Mouse (Mus musculus) mouse embryonic stem cell (cell line): ENCODE measurements around the gene Rcan3.

Experiments
- in situ Hi-C, 2 experiments: fragments of 300-500 bp; cut with MboI; formaldehyde crosslinking; loops; 1 replicate in 1 of 2; 3 replicates in 1 of 2; pipeline ENCODE4 v1.14.3; 2019 to 2020; ENCODE audit warnings: low sequenced_read_pairs in 2 of 2, low pct_unique_long_range_greater_than_20kb in 1 of 2, mixed read lengths in 1 of 2; ENCODE audit not compliant: unreplicated experiment in 1 of 2

Rcan3 gene

GRCm38 (mm10) chr4:135420416-135420815 lies 13.2 kb downstream of the Rcan3 start:
- in situ Hi-C loops: no loop called here

DNA sequence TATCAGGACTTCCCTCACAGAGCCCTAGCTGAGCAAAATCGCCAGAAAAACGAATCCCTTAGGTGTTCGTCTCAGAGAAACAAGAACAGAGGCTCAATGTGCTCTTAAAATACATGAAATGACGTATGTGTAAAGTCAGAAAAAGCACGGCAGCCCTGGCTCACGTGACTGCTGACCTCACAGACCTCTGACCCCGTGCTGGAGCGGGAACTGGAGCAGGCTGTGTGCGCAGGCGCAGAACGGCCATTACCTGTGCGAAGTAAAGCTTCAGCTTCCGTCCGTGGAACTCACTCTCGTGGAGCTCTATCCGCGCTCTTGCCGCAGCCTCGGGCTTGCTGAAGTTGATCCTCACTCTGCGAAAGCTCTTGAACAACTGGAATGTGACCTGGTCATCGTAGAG lies 13.7 kb downstream of the Rcan3 start:
- in situ Hi-C loops: no loop called here

DNA sequence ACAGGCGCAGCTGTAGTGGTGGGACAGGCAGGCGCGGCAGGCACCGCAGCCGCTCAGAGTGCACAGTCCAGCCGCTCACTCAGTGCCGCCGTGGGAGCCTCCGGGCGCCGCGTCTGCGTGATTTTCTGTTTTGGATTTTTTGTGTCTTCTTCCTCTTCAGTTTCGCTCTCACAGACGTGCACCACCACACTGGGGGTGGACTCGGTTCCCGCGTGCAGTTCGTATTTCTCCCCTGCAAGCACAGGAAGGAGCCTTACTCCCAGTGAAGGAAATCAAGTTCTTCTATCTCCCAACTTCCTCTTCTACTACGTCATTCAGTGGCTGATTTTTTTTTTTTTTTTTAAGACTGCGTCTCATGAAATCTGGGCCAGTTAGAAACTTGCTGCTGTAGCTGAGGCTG lies 17.3 kb downstream of the Rcan3 start:
- in situ Hi-C loops: no loop called here

- in situ Hi-C loops: no loop called here
Observed at GRCm38 (mm10) chr4:135413491-135413890, 20.2 kb downstream of the Rcan3 start.

DNA sequence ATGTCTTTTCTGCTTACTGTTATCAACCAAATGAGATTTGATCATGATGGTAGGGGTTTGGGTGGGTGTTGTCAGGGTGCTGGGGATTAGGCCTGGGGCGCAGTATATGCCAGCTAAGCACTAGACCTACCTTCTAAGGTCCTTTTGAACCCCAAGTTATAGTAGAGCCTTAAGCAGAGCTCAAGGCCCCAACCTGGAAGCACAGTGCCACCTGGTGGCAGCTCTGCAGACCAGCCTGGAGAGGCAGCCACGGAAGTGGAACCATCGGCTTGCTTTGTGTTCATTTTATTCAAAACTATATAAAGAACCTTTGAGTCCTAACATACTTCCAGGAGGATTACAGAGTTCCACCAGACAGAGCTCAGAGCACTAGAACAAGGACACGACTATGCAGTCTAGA lies 22.0 kb downstream of the Rcan3 start:
- in situ Hi-C loops: no loop called here

- in situ Hi-C loops: no loop called here
Observed at GRCm38 (mm10) chr4:135406180-135406579, 27.5 kb downstream of the Rcan3 start.

- in situ Hi-C loops: no loop called here
Observed at GRCm38 (mm10) chr4:135404916-135405315, 28.7 kb downstream of the Rcan3 start.

DNA sequence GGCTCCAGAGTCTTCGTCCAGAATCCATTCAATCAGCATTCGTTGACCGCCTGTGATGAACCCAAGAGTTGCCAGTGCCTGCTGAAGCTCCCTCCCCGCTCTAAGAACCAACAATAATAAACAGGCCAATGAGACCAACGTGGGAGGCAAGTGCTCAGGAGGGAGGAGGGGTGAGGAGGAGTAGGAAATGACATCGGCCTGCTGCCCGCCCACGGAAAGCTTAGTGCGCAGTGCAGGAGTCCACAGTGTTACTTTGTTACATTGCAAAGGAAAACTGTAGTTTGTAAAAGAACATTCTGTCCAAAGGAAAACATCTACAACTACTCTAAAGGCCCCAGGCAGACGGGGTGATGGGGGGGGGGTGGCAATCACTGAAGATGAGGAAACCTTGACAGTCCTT lies 29.6 kb downstream of the Rcan3 start:
- in situ Hi-C loops: no loop called here

GRCm38 (mm10) chr4:135401881-135402280 lies 31.8 kb downstream of the Rcan3 start:
- in situ Hi-C loops: no loop called here

GRCm38 (mm10) chr4:135397991-135398390 lies 35.7 kb downstream of the Rcan3 start, which contains the start of gene Ncmap:
Gene Ncmap (minus strand): TSS chr4:135398227.
- in situ Hi-C loops: no loop called here

DNA sequence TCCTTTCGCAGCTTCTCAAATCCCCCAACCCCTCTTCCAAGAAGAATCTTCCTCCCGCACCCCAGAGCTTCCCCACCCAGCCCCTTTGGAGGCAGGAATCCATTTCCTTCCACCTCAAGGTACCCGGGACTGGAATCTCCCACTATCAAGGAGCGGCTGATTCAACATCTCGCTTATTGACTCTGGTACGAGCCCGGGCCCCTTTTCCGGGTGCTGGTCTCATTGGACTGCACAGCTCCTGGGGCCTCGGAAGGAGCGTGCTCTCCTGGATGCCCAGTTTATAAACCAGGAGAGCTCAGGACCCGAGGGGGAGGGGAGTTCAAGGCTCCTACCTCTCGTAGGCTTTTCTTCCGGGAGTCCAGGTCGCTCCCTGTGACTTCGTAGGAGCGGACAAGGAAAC lies 36.1 kb downstream of the Rcan3 start:
- in situ Hi-C loops: no loop called here

DNA sequence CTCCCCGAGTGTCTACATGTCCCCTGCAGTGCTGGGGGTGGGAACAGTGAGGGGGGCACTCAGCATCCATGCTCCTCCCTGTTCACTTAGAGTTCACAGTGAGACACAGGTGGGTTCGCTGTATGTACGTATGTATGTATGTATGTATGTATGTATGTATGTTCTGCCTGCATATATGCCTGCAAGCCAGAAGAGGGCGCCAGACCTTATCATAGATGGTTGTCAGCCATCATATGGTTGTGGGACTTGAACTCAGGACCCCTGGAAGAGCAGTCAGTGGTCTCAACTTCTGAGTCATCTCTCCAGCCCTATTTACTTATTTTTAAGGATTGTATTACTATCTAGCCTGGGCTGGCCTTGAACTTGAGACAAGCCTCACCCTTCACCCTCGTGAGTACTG lies 37.4 kb downstream of the Rcan3 start:
- in situ Hi-C loops: no loop called here

- in situ Hi-C loops: no loop called here
Observed at GRCm38 (mm10) chr4:135395375-135395774, 38.3 kb downstream of the Rcan3 start.

- in situ Hi-C loops: no loop called here
Observed at GRCm38 (mm10) chr4:135394666-135395065, 39.0 kb downstream of the Rcan3 start.

- in situ Hi-C loops: no loop called here
Observed at GRCm38 (mm10) chr4:135393381-135393780, 40.3 kb downstream of the Rcan3 start.

DNA sequence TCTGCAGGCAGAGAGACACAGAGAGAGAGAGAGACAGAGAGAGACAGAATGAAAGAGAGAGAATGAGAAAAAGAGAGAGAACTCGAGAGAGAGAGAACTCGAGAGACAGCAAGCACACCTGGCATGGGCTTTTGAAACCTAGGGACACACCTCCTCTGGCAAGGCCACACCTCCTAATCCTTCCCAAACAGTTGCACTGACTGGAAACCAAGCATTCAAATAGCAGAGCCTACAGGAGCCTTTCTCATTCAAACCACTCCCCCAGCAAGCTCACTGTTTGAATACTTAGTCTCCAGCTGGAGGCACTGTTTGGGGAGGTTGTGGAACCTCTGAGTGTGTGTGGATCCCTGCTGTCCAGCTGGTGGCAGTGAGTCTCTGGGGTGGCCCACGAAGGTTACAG lies 40.9 kb downstream of the Rcan3 start:
- in situ Hi-C loops: no loop called here

DNA sequence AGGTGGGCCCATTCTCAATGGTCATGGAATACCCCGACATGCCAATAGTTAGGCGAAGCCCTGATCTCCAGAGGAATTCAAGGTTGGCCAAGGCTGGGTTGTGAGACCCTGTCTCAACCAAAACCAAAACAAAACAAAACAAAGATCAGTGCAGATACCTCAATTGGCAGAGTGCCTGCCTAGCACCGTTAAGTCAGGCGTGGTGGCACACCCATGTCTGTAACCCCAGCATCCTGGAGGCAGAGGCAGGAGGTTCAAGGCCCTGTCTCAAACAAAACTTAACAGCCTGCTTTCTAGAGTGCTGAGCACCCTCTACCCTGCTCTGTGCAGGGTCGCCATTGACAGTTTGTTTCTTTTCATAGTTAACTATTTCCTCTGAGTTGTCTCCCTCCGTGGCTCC lies 42.6 kb downstream of the Rcan3 start:
- in situ Hi-C loops: no loop called here

DNA sequence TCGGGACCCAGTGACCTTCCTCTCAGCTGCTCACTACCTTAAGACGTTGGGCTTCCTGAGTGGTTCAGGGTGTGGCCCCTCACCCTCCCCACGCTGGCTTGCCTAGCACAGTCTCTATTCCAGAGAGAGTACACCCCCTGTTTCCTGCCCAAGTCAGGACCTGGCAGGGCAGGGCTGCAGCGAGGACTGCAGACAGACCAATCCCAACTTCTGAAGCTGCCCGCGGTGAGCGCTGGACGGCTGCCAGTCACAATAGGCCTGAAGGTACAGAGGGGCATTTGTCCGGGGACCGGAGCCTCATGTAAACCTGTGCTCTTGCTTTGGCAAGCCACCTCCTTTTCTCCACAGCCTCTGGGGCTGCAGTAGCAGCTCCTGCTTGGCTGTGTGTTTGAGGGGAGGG lies 48.0 kb downstream of the Rcan3 start:
- in situ Hi-C loops: loop anchor here in 1 of 2 experiments (10.0 kb wide), 1 partner anchor 279 kb away; no protein-coding TSS in a partner anchor

DNA sequence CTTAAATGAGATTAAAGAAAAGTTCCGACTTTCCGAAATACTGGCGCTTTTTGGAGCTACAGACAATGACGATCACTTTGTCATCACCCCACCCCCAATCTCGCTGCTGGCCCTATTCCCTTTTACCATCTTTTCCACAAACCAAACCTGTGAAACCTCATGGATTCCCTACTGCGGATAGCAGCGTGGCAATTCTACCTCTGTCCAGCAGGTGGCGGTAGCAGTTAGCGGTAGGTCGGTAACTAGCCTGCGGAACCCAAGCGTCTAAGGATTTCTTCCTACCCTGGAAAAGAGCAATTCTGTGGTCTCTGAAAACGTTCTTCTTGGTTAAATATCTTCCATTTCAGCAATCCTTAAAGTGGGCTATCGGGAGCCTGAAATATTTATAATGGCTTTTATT lies 51.3 kb downstream of the Rcan3 start:
- in situ Hi-C loops: loop anchor here in 1 of 2 experiments (10.0 kb wide), 1 partner anchor 282 kb away; no protein-coding TSS in a partner anchor

DNA sequence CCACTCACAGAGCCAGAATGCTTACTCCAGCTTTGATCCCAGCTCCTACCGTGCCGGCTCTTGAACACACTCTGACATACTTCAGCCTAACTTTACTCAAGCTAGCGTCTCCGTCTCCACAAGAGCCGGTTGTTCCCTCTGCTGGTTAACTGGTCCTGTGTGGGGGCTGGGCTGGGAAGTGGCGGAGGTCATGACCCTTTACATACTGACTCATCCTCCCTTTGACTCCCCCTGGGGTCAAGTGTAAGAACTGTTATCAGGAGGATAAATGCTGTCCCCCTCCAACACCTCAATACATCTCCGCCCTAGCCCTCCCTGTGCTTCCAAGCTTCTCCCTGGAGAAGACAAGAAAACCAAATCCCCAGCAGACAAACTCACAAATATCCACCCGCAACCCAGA lies 52.3 kb downstream of the Rcan3 start:
- in situ Hi-C loops: loop anchor here in 1 of 2 experiments (10.0 kb wide), 1 partner anchor 283 kb away; no protein-coding TSS in a partner anchor

- in situ Hi-C loops: no loop called here
Observed at GRCm38 (mm10) chr4:135377241-135377640, 56.4 kb downstream of the Rcan3 start.
